Mouse (Mus musculus) lung, postnatal 0 days (tissue): ENCODE measurements around the gene Tm2d1.

ENCODE experiments used
- CTCF ChIP-seq: IDR thresholded peaks from 2 replicates; pipeline ENCODE4 v1.5.1; 2016; ENCODE audit warnings: antibody characterized with exemption, mild to moderate bottlenecking
- EP300 ChIP-seq: IDR thresholded peaks from 2 replicates; pipeline ENCODE4 v1.6.1; 2016; ENCODE audit warnings: antibody characterized with exemption, mild to moderate bottlenecking, control low read depth

DNA sequence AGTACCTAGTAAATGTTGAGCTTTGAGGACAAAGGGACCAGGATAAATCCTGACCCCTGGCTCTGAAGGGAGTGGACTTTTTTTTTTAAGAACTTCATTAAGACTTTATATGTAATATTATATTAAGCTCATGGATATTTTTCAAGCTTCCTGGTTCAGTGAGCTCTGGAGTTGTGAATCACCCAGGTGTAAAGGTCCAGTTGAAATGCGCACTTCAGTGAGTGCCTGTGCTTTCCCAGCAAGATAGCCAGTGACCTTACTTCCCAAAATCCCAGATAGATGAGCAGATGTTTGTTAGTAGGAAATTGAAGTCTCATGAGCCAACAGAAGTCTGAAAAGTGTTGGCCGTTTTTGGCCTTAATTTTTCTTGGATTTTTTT is 18.5 kb upstream of the Tm2d1 start:
- TF ChIP-seq CTCF (no peak), EP300 (no peak)
